Mouse (Mus musculus) effector memory CD4-positive, alpha-beta T cell, adult 7 months (primary cell): ENCODE results near the gene Bcl2. TPM values are rescaled to one million over a fixed set of nuclear protein-coding genes. Genes with fewer than 3 reads are reported as not detected.

Experiments used
- polyA plus RNA-seq: library from polyadenylated mRNA; unstranded; fragments of 100-300 nt; shearing (Covaris generic); gene quantifications from one replicate; pipeline ENCODE4 v1.2.1, GENCODE M21; 2017

Bcl2 gene
- 170 TPM for polyA plus RNA-seq

DNA sequence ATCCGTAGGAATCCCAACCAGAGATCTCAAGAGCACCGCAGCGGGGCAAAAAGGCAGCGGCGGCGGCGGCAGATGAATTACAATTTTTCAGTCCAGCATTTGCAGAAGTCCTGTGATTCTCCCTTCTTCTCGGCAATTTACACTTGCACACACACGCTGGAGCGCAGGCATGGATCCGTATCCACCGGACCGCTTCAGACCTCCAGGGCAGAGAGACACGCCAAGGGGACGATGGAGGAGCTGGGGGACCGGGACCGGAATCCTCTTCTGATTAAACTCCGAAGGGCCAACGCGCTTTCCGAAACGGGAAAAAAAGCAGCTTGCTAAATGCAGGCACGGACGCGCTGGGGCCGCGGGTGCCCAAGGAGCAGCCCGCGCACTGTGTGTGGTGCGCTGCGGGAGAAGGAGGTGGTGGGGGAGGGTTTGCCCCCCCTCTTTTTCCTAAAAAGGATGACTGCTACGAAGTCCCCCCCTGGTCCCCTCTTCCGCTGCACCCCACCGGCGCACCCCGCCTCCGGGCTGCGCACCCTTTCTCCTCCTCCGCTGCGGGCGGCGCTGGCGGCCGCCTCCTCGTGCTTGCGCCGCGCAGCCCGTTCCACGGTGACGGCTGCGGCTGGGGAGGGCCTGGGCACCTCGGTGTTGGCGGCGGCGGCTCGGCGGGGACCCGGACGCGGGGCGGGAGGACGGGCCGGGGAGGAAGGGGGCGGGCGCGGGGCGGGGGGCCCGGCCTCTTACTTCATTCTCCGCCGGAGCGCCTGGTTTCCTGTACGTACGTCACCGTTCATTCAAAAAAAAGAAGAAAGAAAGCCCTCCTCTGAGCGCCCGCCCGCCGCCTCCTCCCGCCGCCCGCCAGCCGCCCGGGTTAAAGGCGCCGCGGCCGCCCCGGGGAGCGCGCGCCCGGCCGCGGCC lies at the start of gene Bcl2:
Gene Bcl2, minus strand, starts transcription at position 654 of the 909 bp plus-strand sequence.

DNA sequence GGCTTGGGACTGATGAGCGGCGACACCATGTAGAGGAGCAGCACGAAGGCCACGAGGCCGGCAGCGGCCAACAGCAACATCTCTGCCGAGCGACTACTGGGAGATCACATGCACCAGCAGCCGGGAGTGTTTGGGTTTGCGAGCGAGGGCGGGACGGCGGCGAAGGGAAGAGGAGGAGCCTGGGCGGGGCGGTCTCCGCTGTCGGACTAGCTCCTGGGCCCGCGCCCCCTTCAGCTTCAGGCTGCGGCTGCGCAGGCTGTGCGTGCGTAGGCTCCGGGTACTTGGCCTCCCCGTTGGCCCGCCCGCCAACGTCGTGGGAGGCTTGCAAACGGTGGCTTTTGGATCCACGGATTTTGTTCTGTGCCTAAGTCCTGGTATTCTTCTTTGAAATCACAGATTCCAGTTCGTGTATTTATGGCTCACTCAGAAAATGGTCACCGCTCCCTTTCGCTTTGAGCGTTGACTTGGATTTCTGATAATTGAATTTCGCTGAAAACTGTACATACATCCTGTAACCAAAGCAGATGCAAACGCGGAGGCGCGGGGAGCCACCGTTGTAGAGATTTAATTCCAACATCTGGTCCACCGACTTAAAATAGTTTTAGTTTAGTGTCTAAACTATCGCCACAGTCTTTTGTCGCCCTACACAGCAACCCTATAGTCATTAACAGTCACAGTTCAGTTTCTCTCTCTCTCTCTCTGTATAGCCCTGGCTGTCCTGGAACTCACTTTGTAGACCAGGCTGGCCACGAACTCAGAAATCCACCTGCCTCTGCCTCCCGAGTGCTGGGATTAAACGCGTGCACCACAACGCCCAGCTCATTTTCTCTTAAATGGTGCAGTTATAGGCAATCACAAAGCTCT lies 45.7 kb upstream of the Bcl2 start, which contains the start of gene Kdsr:
Gene Kdsr, minus strand, starts transcription at position 156 of the 864 bp plus-strand sequence.

Other genes starting within 250 kb of the Bcl2 start
- 14.5 TPM for gene Kdsr, start 45.5 kb upstream of the Bcl2 start, polyA plus RNA-seq
- 102 TPM for gene Vps4b, start 82.5 kb upstream of the Bcl2 start, polyA plus RNA-seq
- not detected for gene Serpinb5, start 146.9 kb upstream of the Bcl2 start, polyA plus RNA-seq
- not detected for gene Serpinb12, start 220.2 kb upstream of the Bcl2 start, polyA plus RNA-seq